Mouse (Mus musculus): ENCODE results near the gene Grap. TPM values are rescaled to one million over a fixed set of nuclear protein-coding genes. Genes with fewer than 3 reads are reported as not detected.
A peak's percentile ranks its signal among the peaks of the same experiment; 100 is the strongest.

Gene Grap
- polyA plus RNA-seq, 1 experiment from 2014 or later = 4.9 TPM

- Histone ChIP-seq H3K27ac (replicated peaks) (peak overlapping the region; percentile 65), H3K9ac (ENCODE audit: low read length) (no peak overlapping the region), H3K4me2 (replicated peaks; ENCODE audit: low read depth) (no peak overlapping the region), H3K4me1 (replicated peaks; ENCODE audit: control insufficient read depth, insufficient read depth) (no peaks in the 10 kb centered on the region), H3K9me3 (ENCODE audit: control insufficient read depth, low read length) (no peaks in the 10 kb centered on the region), H3K27me3 (ENCODE audit: control insufficient read depth, insufficient read depth, low read length) (no peaks in the 10 kb centered on the region), H3K36me3 (ENCODE audit: control insufficient read depth, insufficient read depth, low read length) (no peaks in the 10 kb centered on the region), H3K4me3 (ENCODE audit: low read depth, low read length) (no peak overlapping the region)
- peak; percentile 90 for ATAC-seq (ENCODE audit: low FRiP score, low TSS enrichment)
- DNase-seq (ENCODE audit: low spot score) = peak; percentile 73
- TF ChIP-seq CTCF (IDR thresholded peaks at IDR 0.05; ENCODE audit: low read depth) (no peak), EP300 (optimal IDR thresholded peaks at IDR 0.05) (no peak)
- WGBS = 52% methylated on average over 4 of the region's 4 CpGs
Measured at GRCm38 (mm10) chr11:61699933-61700332, 46.9 kb downstream of the Grap start.

GRCm38 (mm10) chr11:61701696-61702095 lies 48.6 kb downstream of the Grap start:
- Histone ChIP-seq H3K4me2 (replicated peaks; ENCODE audit: low read depth) (no peak overlapping the region), H3K27ac (replicated peaks) (no peak overlapping the region), H3K36me3 (ENCODE audit: control insufficient read depth, insufficient read depth, low read length) (no peaks in the 10 kb centered on the region), H3K4me3 (ENCODE audit: low read depth, low read length) (no peak overlapping the region), H3K9me3 (ENCODE audit: control insufficient read depth, low read length) (no peaks in the 10 kb centered on the region), H3K9ac (ENCODE audit: low read length) (no peak overlapping the region), H3K4me1 (replicated peaks; ENCODE audit: control insufficient read depth, insufficient read depth) (no peaks in the 10 kb centered on the region), H3K27me3 (ENCODE audit: control insufficient read depth, insufficient read depth, low read length) (no peaks in the 10 kb centered on the region)
- ATAC-seq (ENCODE audit: low FRiP score, low TSS enrichment) (no peak), DNase-seq (ENCODE audit: low spot score) (no peak)
- TF ChIP-seq CTCF (IDR thresholded peaks at IDR 0.05; ENCODE audit: low read depth) = no peak
- no peak for TF ChIP-seq EP300 (optimal IDR thresholded peaks at IDR 0.05)
- WGBS = 64% methylated on average over 5 of the region's 5 CpGs

- TF ChIP-seq CTCF (IDR thresholded peaks at IDR 0.05; ENCODE audit: low read depth) (no peak), EP300 (optimal IDR thresholded peaks at IDR 0.05) (no peak)
- 91% methylated on average over 5 of the region's 5 CpGs for WGBS
- no peaks in the 10 kb centered on the region for H3K27me3 ChIP-seq (ENCODE audit: control insufficient read depth, insufficient read depth, low read length)
- H3K36me3 ChIP-seq (ENCODE audit: control insufficient read depth, insufficient read depth, low read length) = no peaks in the 10 kb centered on the region
- H3K4me1 ChIP-seq (replicated peaks; ENCODE audit: control insufficient read depth, insufficient read depth) = no peaks in the 10 kb centered on the region
- no peak overlapping the region for H3K9ac ChIP-seq (ENCODE audit: low read length)
- H3K4me2 ChIP-seq (replicated peaks; ENCODE audit: low read depth) = no peak overlapping the region
- DNase-seq (ENCODE audit: low spot score) = no peak
- no peak for ATAC-seq (ENCODE audit: low FRiP score, low TSS enrichment)
- no peak overlapping the region for H3K27ac ChIP-seq (replicated peaks)
- no peak overlapping the region for H3K4me3 ChIP-seq (ENCODE audit: low read depth, low read length)
- H3K9me3 ChIP-seq (ENCODE audit: control insufficient read depth, low read length) = no peaks in the 10 kb centered on the region
Measured at GRCm38 (mm10) chr11:61702494-61702893, 49.4 kb downstream of the Grap start.

- no peak overlapping the region for H3K4me2 ChIP-seq (replicated peaks; ENCODE audit: low read depth)
- no peak overlapping the region for H3K4me3 ChIP-seq (ENCODE audit: low read depth, low read length)
- ATAC-seq (ENCODE audit: low FRiP score, low TSS enrichment) (no peak), DNase-seq (ENCODE audit: low spot score) (no peak)
- no peaks in the 10 kb centered on the region for H3K27me3 ChIP-seq (ENCODE audit: control insufficient read depth, insufficient read depth, low read length)
- no peak overlapping the region for H3K9ac ChIP-seq (ENCODE audit: low read length)
- no peaks in the 10 kb centered on the region for H3K9me3 ChIP-seq (ENCODE audit: control insufficient read depth, low read length)
- H3K27ac ChIP-seq (replicated peaks) = no peak overlapping the region
- 97% methylated on average over 2 of the region's 2 CpGs for WGBS
- TF ChIP-seq EP300 (optimal IDR thresholded peaks at IDR 0.05) (no peak), CTCF (IDR thresholded peaks at IDR 0.05; ENCODE audit: low read depth) (no peak)
- no peaks in the 10 kb centered on the region for H3K36me3 ChIP-seq (ENCODE audit: control insufficient read depth, insufficient read depth, low read length)
- no peaks in the 10 kb centered on the region for H3K4me1 ChIP-seq (replicated peaks; ENCODE audit: control insufficient read depth, insufficient read depth)
Measured at GRCm38 (mm10) chr11:61705581-61705980, 52.5 kb downstream of the Grap start.

- H3K27ac ChIP-seq (replicated peaks) = no peak overlapping the region
- TF ChIP-seq EP300 (optimal IDR thresholded peaks at IDR 0.05) = no peak
- TF ChIP-seq CTCF (IDR thresholded peaks at IDR 0.05; ENCODE audit: low read depth) = no peak
- ATAC-seq (ENCODE audit: low FRiP score, low TSS enrichment) = no peak
- no peaks in the 10 kb centered on the region for H3K9me3 ChIP-seq (ENCODE audit: control insufficient read depth, low read length)
- H3K9ac ChIP-seq (ENCODE audit: low read length) = no peak overlapping the region
- 45% methylated on average over 4 of the region's 4 CpGs for WGBS
- H3K4me1 ChIP-seq (replicated peaks; ENCODE audit: control insufficient read depth, insufficient read depth) = no peaks in the 10 kb centered on the region
- no peaks in the 10 kb centered on the region for H3K36me3 ChIP-seq (ENCODE audit: control insufficient read depth, insufficient read depth, low read length)
- no peak for DNase-seq (ENCODE audit: low spot score)
- no peak overlapping the region for H3K4me3 ChIP-seq (ENCODE audit: low read depth, low read length)
- no peaks in the 10 kb centered on the region for H3K27me3 ChIP-seq (ENCODE audit: control insufficient read depth, insufficient read depth, low read length)
- no peak overlapping the region for H3K4me2 ChIP-seq (replicated peaks; ENCODE audit: low read depth)
Measured at GRCm38 (mm10) chr11:61706232-61706631, 53.2 kb downstream of the Grap start.

GRCm38 (mm10) chr11:61708928-61709327 lies 55.9 kb downstream of the Grap start:
- Histone ChIP-seq H3K9ac (ENCODE audit: low read length) (no peak overlapping the region), H3K27me3 (ENCODE audit: control insufficient read depth, insufficient read depth, low read length) (no peaks in the 10 kb centered on the region), H3K4me1 (replicated peaks; ENCODE audit: control insufficient read depth, insufficient read depth) (no peaks in the 10 kb centered on the region), H3K4me3 (ENCODE audit: low read depth, low read length) (no peak overlapping the region), H3K9me3 (ENCODE audit: control insufficient read depth, low read length) (no peaks in the 10 kb centered on the region), H3K27ac (replicated peaks) (no peak overlapping the region), H3K4me2 (replicated peaks; ENCODE audit: low read depth) (no peak overlapping the region), H3K36me3 (ENCODE audit: control insufficient read depth, insufficient read depth, low read length) (no peaks in the 10 kb centered on the region)
- TF ChIP-seq CTCF (IDR thresholded peaks at IDR 0.05; ENCODE audit: low read depth) = peak; percentile 27; the same call in 1 of the 2 replicates
- no peak for TF ChIP-seq EP300 (optimal IDR thresholded peaks at IDR 0.05)
- ATAC-seq (ENCODE audit: low FRiP score, low TSS enrichment) (0 out of 2 replicates have a peak, but pooled peaks have one; percentile 12), DNase-seq (ENCODE audit: low spot score) (no peak)
- 55% methylated on average over 3 of the region's 3 CpGs for WGBS
